Mouse (Mus musculus) ES-E14 (cell line): Measurements from ENCODE around the gene Manf.

Experiments used
- CHD2 ChIP-seq: IDR thresholded peaks from 2 replicates; pipeline ENCODE4 v1.6.1; 2014; ENCODE audit warnings: mild to moderate bottlenecking, low read depth, low read length, inconsistent platforms
- HCFC1 ChIP-seq: IDR thresholded peaks from 2 replicates; pipeline ENCODE4 v1.6.1; 2012; ENCODE audit warnings: low read length, inconsistent platforms, borderline replicate concordance; ENCODE audit not compliant: insufficient read depth
- MAFK ChIP-seq: IDR thresholded peaks from 2 replicates; pipeline ENCODE4 v1.6.1; 2014; ENCODE audit warnings: mild to moderate bottlenecking, low read depth, low read length, inconsistent platforms; ENCODE audit not compliant: insufficient read depth
- ZC3H11A ChIP-seq: IDR thresholded peaks from 2 replicates; pipeline ENCODE4 v1.6.1; 2012; ENCODE audit warnings: low read depth, mild to moderate bottlenecking, inconsistent platforms, low read length, borderline replicate concordance
- ZNF384 ChIP-seq: IDR thresholded peaks from 2 replicates; pipeline ENCODE4 v1.6.1; 2012; ENCODE audit warnings: low read depth, low read length, inconsistent platforms

DNA sequence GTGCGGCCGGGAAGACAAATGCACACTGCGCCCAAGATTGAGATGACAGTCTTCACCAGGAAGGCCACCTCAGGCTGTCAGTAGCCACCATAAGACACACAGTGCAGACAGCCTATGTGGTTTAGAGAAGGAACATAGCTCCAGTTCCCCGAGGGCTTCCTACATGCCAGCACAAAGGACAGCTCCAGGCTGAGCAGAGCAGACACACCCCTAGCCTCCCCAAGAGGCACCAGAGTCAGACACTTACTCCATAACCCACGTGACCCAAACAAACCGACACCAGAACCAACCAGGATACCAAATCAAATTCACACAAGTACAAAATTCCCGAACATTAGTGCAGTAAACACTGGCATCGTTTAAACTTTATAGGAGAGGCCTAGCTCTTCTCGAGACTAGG lies 2.5 kb downstream of the Manf start:
- no peak for TF ChIP-seq HCFC1
- no peak for TF ChIP-seq ZC3H11A
- no peak for TF ChIP-seq MAFK
- no peak for TF ChIP-seq CHD2
- no peak for TF ChIP-seq ZNF384
